Mouse (Mus musculus) c-Kit-negative CD71-positive TER-119-positive erythroid progenitor cells, embryonic 14.5 days (primary cell): ENCODE measurements around the gene Minar1.

Experiments used
- DNase-seq: peaks from one replicate; pipeline ENCODE4 v3.0.0-alpha.2; 2013; ENCODE audit warnings: low read depth, low spot score

The Minar1 gene

GRCm38 (mm10) chr9:89623006-89623760, at the start of gene Minar1:
Gene Minar1 (minus strand): TSS chr9:89623125.
- DNase-seq: no peak

- DNase-seq: no peak
Observed at GRCm38 (mm10) chr9:89669878-89670277, 47.0 kb upstream of the Minar1 start.

GRCm38 (mm10) chr9:89667306-89667942, 44.5 kb upstream of the Minar1 start:
- DNase-seq: no peak

GRCm38 (mm10) chr9:89650913-89651312, 28.0 kb upstream of the Minar1 start:
- no peak for DNase-seq

- no peak for DNase-seq
Observed at GRCm38 (mm10) chr9:89637453-89637852, 14.5 kb upstream of the Minar1 start.

- DNase-seq: no peak
Observed at GRCm38 (mm10) chr9:89622296-89623005, 474 bp downstream of the Minar1 start.

- no peak for DNase-seq
Observed at GRCm38 (mm10) chr9:89621750-89622149, 1.2 kb downstream of the Minar1 start.

GRCm38 (mm10) chr9:89620347-89620746, 2.6 kb downstream of the Minar1 start:
- DNase-seq: no peak

GRCm38 (mm10) chr9:89616946-89617345, 6.0 kb downstream of the Minar1 start:
- DNase-seq: no peak

- DNase-seq: no peak
Observed at GRCm38 (mm10) chr9:89610592-89610991, 12.3 kb downstream of the Minar1 start.

GRCm38 (mm10) chr9:89607321-89607720, 15.6 kb downstream of the Minar1 start:
- no peak for DNase-seq

GRCm38 (mm10) chr9:89606256-89606655, 16.7 kb downstream of the Minar1 start:
- no peak for DNase-seq

GRCm38 (mm10) chr9:89601891-89602290, 21.0 kb downstream of the Minar1 start:
- DNase-seq: no peak

GRCm38 (mm10) chr9:89600677-89601076, 22.2 kb downstream of the Minar1 start:
- DNase-seq: no peak

- no peak for DNase-seq
Observed at GRCm38 (mm10) chr9:89597071-89597470, 25.9 kb downstream of the Minar1 start.

- DNase-seq: no peak
Observed at GRCm38 (mm10) chr9:89596392-89596791, 26.5 kb downstream of the Minar1 start.

GRCm38 (mm10) chr9:89592391-89592790, 30.5 kb downstream of the Minar1 start:
- no peak for DNase-seq

- DNase-seq: no peak
Observed at GRCm38 (mm10) chr9:89578422-89578821, 44.5 kb downstream of the Minar1 start.

- no peak for DNase-seq
Observed at GRCm38 (mm10) chr9:89552663-89553062, 70.3 kb downstream of the Minar1 start.
